Mouse (Mus musculus) ES-Bruce4 (cell line): Measurements from ENCODE around the gene Nfil3.

Experiments
- CTCF ChIP-seq: IDR thresholded peaks from one replicate; pipeline ENCODE4 v1.8.1; 2011; ENCODE audit warnings: low read depth, low read length
- POLR2A ChIP-seq: IDR thresholded peaks from one replicate; pipeline ENCODE4 v1.8.1; 2011; ENCODE audit warnings: low read length; ENCODE audit not compliant: insufficient read depth

GRCm38 (mm10) chr13:52949211-52949610 lies 31.7 kb downstream of the Nfil3 start:
- TF ChIP-seq POLR2A (no peak), CTCF (no peak)
